Mouse (Mus musculus) hindbrain, embryonic 11.5 days (tissue): ENCODE data around the gene Cdk4. TPM values are rescaled to one million over a fixed set of nuclear protein-coding genes. Genes with fewer than 3 reads are reported as not detected.

Source experiments
- ATAC-seq: fragments of 200-750 bp; cut with Nextera tagmentation; 2 replicates; pipeline ENCODE4 v1.8.0; 2017; ENCODE audit warnings: mild to moderate bottlenecking, moderate TSS enrichment, moderate library complexity; ENCODE audit not compliant: low FRiP score
- DNase-seq: peaks from one replicate; pipeline ENCODE4 v3.0.0-alpha.2; 2015; ENCODE audit warnings: low spot score
- H3K27ac ChIP-seq: fragments of 300-500 bp; sonication (generic); 2 replicates; pipeline ENCODE4 v1.5.1; 2014; ENCODE audit warnings: mild to moderate bottlenecking, low read depth, low read length
- H3K27me3 ChIP-seq: fragments of 300-500 bp; sonication (generic); 2 replicates; pipeline ENCODE4 v1.6.1; 2014; ENCODE audit warnings: mild to moderate bottlenecking, low read length, moderate library complexity, mixed read lengths; ENCODE audit not compliant: control insufficient read depth, insufficient read depth
- H3K36me3 ChIP-seq: fragments of 300-500 bp; sonication (generic); 2 replicates; pipeline ENCODE4 v1.6.1; 2014; ENCODE audit warnings: mild to moderate bottlenecking, low read length, moderate library complexity, mixed read lengths; ENCODE audit not compliant: control insufficient read depth, insufficient read depth
- H3K4me1 ChIP-seq: fragments of 300-500 bp; sonication (generic); replicated peaks from 2 replicates; pipeline ENCODE4 v1.6.1; 2014; ENCODE audit warnings: low read length, mixed read lengths; ENCODE audit not compliant: control insufficient read depth, insufficient read depth
- H3K4me2 ChIP-seq: fragments of 300-500 bp; sonication (generic); replicated peaks from 2 replicates; pipeline ENCODE4 v1.6.1; 2014; ENCODE audit warnings: mild to moderate bottlenecking, low read depth, low read length
- H3K4me3 ChIP-seq: fragments of 300-500 bp; sonication (generic); 2 replicates; pipeline ENCODE4 v1.5.1; 2014; ENCODE audit warnings: low read depth, low read length
- H3K9ac ChIP-seq: fragments of 300-500 bp; sonication (generic); 2 replicates; pipeline ENCODE4 v1.6.1; 2014; ENCODE audit warnings: low read depth, low read length
- H3K9me3 ChIP-seq: fragments of 300-500 bp; sonication (generic); 2 replicates; pipeline ENCODE4 v1.6.1; 2016; ENCODE audit warnings: low read length; ENCODE audit not compliant: control insufficient read depth
- WGBS: fragments of 180-500 bp; shearing (Covaris S2); extraction: QIAGEN DNeasy Blood & Tissue Kit; methylation state at CpG from one replicate; pipeline ENCODE4 v1.1.7; 2014; 5-methylcytosine and 5-hydroxymethylcytosine counted together
- polyA plus RNA-seq: library from polyadenylated mRNA; unstranded; fragments of >200 nt; fragmentation: Nextera tagmentation; extraction: Ambion mirVana; gene quantifications from 2 replicates; pipeline ENCODE4 v1.2.1, GENCODE M21; 2014

Gene Cdk4
- polyA plus RNA-seq, 1 experiment from 2014 or later = 2,639 TPM

DNA sequence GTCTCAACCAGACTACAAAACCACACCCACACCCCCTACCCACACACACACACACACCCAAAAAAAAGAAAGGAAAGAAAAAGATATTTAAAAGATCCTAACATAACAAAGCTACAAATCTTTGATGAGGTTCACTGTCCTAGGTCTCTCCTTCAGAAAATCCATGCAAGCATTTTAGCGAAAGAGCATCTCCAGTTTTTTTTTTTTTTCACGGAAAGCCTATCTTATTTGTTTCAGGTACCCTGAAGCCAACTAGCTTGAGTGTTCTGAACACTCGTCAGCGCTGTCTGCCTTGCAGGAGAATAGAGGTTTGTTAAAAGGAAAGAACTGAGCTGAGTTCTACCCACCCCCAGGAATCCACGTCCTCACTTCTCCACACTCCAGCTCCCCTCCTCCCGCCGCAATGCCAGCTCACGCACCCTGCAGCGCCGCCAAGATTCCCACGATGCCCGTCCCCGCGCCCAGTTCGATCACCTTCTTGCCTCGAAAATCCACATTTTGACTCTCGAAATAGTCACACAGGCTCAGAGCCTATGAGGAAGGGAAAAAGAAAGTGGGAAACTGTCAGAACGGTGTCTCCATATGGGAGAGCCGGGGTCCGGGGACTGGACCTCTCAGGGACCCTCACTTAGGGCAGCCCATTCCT, 22.6 kb upstream of the Cdk4 start:
- H3K4me3 ChIP-seq = peak overlapping the region; percentile 80
- peak overlapping the region; percentile 67 for H3K9ac ChIP-seq
- no peaks in the 10 kb centered on the region for H3K36me3 ChIP-seq
- no peaks in the 10 kb centered on the region for H3K9me3 ChIP-seq
- no peak for ATAC-seq
- peak overlapping the region; percentile 90 for H3K4me2 ChIP-seq
- no peaks in the 10 kb centered on the region for H3K27me3 ChIP-seq
- peak; percentile 29 for DNase-seq
- no peak overlapping the region for H3K27ac ChIP-seq
- H3K4me1 ChIP-seq = peaks cover 3% of the 10 kb centered on the region; the same call in 1 of the 2 replicates
- WGBS = 1% methylated on average over 20 of the region's 20 CpGs

DNA sequence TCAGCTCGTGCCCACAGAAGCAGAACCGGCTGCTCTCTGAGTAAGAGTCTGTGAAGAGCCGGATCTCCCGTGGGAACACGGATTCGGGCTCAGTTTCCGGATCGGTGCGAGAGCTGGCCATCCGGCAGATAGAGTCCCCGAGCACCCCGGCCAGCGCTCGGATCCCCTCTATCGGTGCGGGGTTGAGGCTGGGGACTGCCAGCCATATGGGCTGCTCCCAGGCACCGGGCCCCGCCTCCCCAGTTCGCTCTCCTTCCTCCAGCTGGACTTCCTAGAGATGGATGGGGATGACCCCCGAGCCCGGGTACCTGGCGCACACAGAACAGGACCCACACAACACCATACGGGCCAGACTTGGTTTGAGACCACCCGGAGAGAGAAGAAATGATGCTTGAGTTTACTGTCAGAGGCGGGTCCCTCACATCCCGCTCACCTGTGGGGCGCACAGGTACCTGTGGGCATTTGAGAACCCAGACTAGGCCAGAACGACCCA, 22.0 kb upstream of the Cdk4 start, which contains the start of the genes Mettl1 and Eef1akmt3:
Mettl1 (plus strand) TSS at position 141 of the 493 bp plus-strand sequence.
Eef1akmt3 (minus strand) TSS at position 240 of the 493 bp plus-strand sequence.
- DNase-seq (no peak), ATAC-seq (peak; percentile 74)
- under 1% methylated on average over 28 of the region's 28 CpGs for WGBS
- Histone ChIP-seq H3K4me3 (peak within 1 kb of the TSS; percentile 80), H3K36me3 (no peaks in the 10 kb centered on the region), H3K4me1 (peaks cover 3% of the 10 kb centered on the region; the same call in 1 of the 2 replicates), H3K27ac (0 out of 2 replicates have a peak within 1 kb of the TSS, but pooled peaks have one; percentile 25), H3K27me3 (no peaks in the 10 kb centered on the region), H3K9ac (peak within 1 kb of the TSS; percentile 67), H3K9me3 (no peaks in the 10 kb centered on the region), H3K4me2 (peak within 1 kb of the TSS; percentile 90)

DNA sequence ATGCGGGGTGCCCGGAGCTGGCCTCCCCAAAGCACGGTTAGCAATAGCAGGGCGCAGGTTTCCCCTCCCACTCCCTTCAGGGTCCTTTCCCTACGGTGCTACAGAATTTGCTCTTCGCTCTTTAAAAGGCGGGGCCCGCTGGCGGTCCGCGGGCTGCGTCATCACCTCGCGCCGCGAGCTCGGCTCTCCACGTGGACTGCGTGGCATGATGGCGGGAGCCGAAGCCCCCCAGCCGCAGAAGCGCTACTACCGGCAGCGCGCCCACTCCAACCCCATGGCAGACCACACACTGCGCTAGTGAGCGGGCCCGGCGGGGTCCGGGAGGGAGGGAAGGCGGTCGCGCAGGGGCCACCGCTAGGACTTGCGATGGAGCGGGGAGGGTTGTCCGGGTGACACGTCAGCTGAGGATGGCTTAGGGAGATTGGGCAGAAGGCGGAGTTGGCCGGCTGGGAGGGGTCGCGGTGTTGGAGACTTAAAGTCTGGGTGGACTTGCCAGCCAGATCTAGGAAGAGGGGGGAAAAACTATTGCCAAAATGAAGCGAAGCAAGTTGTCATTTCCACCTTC, 21.5 kb upstream of the Cdk4 start:
- DNase-seq (peak; percentile 95), ATAC-seq (peak; percentile 90)
- Histone ChIP-seq H3K27me3 (no peaks in the 10 kb centered on the region), H3K4me3 (peak overlapping the region; percentile 80), H3K9ac (peak overlapping the region; percentile 67), H3K4me1 (peaks cover 3% of the 10 kb centered on the region; the same call in 1 of the 2 replicates), H3K4me2 (peak overlapping the region; percentile 90), H3K27ac (0 out of 2 replicates have a peak overlapping the region, but pooled peaks have one; percentile 25), H3K9me3 (no peaks in the 10 kb centered on the region), H3K36me3 (no peaks in the 10 kb centered on the region)
- under 1% methylated on average over 44 of the region's 44 CpGs for WGBS

- H3K4me3 ChIP-seq = peak overlapping the region; percentile 80
- DNase-seq = no peak
- WGBS = 21% methylated on average over 5 of the region's 5 CpGs
- peaks cover 3% of the 10 kb centered on the region; the same call in 1 of the 2 replicates for H3K4me1 ChIP-seq
- H3K27me3 ChIP-seq = peaks cover 2% of the 10 kb centered on the region; the same call in 1 of the 2 replicates
- ATAC-seq = no peak
- H3K27ac ChIP-seq = no peak overlapping the region
- H3K4me2 ChIP-seq = peak overlapping the region; percentile 90
- peak overlapping the region; percentile 67; the same call in 1 of the 2 replicates for H3K9ac ChIP-seq
- H3K9me3 ChIP-seq = no peaks in the 10 kb centered on the region
- H3K36me3 ChIP-seq = no peaks in the 10 kb centered on the region
These were observed 20.7 kb upstream of the Cdk4 start for GRCm38 (mm10) chr10:127042468-127043115.

- WGBS = 79% methylated on average over 6 of the region's 6 CpGs
- Histone ChIP-seq H3K4me2 (no peak overlapping the region), H3K9me3 (no peaks in the 10 kb centered on the region), H3K9ac (no peak overlapping the region), H3K4me3 (no peak overlapping the region), H3K4me1 (peaks cover 3% of the 10 kb centered on the region; the same call in 1 of the 2 replicates), H3K27ac (no peak overlapping the region), H3K36me3 (no peaks in the 10 kb centered on the region), H3K27me3 (peaks cover 8% of the 10 kb centered on the region)
- ATAC-seq = no peak
- no peak for DNase-seq
These were observed 20.1 kb upstream of the Cdk4 start for GRCm38 (mm10) chr10:127043187-127043586.

GRCm38 (mm10) chr10:127047954-127048353, 15.4 kb upstream of the Cdk4 start, which contains the start of gene Cyp27b1:
Gene Cyp27b1 (plus strand): TSS chr10:127048250.
- H3K36me3 ChIP-seq = no peaks in the 10 kb centered on the region
- H3K4me1 ChIP-seq = no peaks in the 10 kb centered on the region
- no peak for ATAC-seq
- H3K4me3 ChIP-seq = no peak within 1 kb of the TSS
- H3K27me3 ChIP-seq = peaks cover 41% of the 10 kb centered on the region
- no peak for DNase-seq
- no peak within 1 kb of the TSS for H3K9ac ChIP-seq
- no peak within 1 kb of the TSS for H3K27ac ChIP-seq
- WGBS = 29% methylated on average over 5 of the region's 5 CpGs
- no peaks in the 10 kb centered on the region for H3K9me3 ChIP-seq
- H3K4me2 ChIP-seq = no peak within 1 kb of the TSS

DNA sequence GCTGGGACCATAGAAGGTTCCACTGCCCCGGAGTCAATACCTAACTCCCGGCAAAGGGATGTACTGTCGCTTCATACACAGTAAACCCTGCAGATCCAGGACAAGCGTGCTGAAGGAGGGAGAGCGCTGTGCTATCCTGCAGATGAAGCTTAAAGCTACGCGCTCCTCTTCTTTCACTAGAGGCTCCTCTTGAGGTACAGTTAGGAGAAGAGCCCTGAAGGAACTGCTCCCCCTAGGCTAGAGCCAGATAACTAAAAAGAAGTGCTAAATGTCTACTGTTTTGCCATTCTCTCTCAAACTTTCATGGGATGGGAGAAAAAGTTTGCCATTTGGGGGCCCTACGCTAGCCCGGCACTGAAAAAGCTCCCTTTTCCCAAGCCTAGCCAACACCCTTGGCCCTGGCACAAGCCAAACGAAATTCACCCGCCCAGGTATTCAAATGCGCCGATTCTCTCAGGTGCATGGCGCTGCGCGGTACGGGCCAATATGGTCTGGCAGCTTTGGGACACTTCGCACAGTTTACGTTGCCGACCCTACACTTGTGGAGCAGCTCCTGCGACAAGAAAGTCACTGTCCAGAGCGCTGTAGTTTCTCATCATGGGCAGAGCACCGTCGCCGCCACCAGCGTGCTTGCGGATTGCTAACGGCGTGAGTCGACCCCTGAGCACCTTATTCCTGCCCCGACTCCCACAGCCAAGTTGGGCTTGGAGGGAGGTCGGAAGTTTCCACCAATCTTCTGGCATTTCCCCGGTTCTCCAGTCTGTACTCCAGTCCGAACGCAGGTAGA, 14.5 kb upstream of the Cdk4 start:
- H3K9ac ChIP-seq = no peak overlapping the region
- ATAC-seq (no peak), DNase-seq (peak; percentile 34)
- H3K4me3 ChIP-seq = no peak overlapping the region
- WGBS = 4% methylated on average over 35 of the region's 35 CpGs
- no peaks in the 10 kb centered on the region for H3K36me3 ChIP-seq
- H3K27me3 ChIP-seq = peaks cover 41% of the 10 kb centered on the region
- no peak overlapping the region for H3K27ac ChIP-seq
- no peaks in the 10 kb centered on the region for H3K9me3 ChIP-seq
- H3K4me1 ChIP-seq = no peaks in the 10 kb centered on the region
- H3K4me2 ChIP-seq = no peak overlapping the region
